Mouse (Mus musculus) heart, adult 2 months (tissue): ENCODE data around the gene 2300009A05Rik. TPM values are rescaled to one million over a fixed set of nuclear protein-coding genes. Genes with fewer than 3 reads are reported as not detected.
A peak's percentile ranks its signal among the peaks of the same experiment; 100 is the strongest.

Experiments used
- DNase-seq, 2 experiments: peaks; one replicate each; pipeline ENCODE4 v3.0.0; 2021
- H3K27ac ChIP-seq: fragments of 200-600 bp; 2 replicates; pipeline ENCODE4 v1.8.1; 2022
- H3K27me3 ChIP-seq: fragments of 200-500 bp; 2 replicates; pipeline ENCODE4 v1.6.1; 2012; ENCODE audit warnings: mild to moderate bottlenecking, low read length, inconsistent platforms, mixed read lengths; ENCODE audit not compliant: control insufficient read depth, insufficient read depth
- H3K36me3 ChIP-seq: fragments of 200-500 bp; 2 replicates; pipeline ENCODE4 v1.6.1; 2012; ENCODE audit warnings: low read length, inconsistent platforms; ENCODE audit not compliant: control insufficient read depth, insufficient read depth
- H3K4me1 ChIP-seq: fragments of 200-500 bp; 2 replicates; pipeline ENCODE4 v1.6.1; 2011; ENCODE audit warnings: low read length; ENCODE audit not compliant: control insufficient read depth, insufficient read depth
- H3K4me3 ChIP-seq: fragments of 200-600 bp; 2 replicates; pipeline ENCODE4 v1.8.1; 2022
- H3K79me2 ChIP-seq: fragments of 200-500 bp; replicated peaks from 2 replicates; pipeline ENCODE4 v1.6.1; 2012; ENCODE audit warnings: mild to moderate bottlenecking, inconsistent platforms, low read length, moderate library complexity, mixed read lengths; ENCODE audit not compliant: control insufficient read depth, insufficient read depth
- H3K9ac ChIP-seq: fragments of 200-500 bp; 2 replicates; pipeline ENCODE4 v1.6.1; 2012; ENCODE audit warnings: low read depth, mild to moderate bottlenecking, control low read depth, inconsistent platforms, low read length, mixed read lengths
- CTCF ChIP-seq: fragments of 200-600 bp; IDR thresholded peaks from 2 replicates; pipeline ENCODE4 v1.8.1; 2022; ENCODE audit warnings: antibody characterized with exemption, mild to moderate bottlenecking, moderate library complexity
- EP300 ChIP-seq: fragments of 200-500 bp; IDR thresholded peaks from 2 replicates; pipeline ENCODE4 v1.6.1; 2011; ENCODE audit warnings: low read depth, low read length, control low read depth; ENCODE audit not compliant: insufficient read depth
- POLR2A ChIP-seq: fragments of 200-500 bp; IDR thresholded peaks from 2 replicates; pipeline ENCODE4 v1.6.1; 2011; ENCODE audit warnings: mild to moderate bottlenecking, low read depth, low read length, control low read depth; ENCODE audit not compliant: insufficient read depth
- WGBS: fragments of 180-500 bp; shearing (Covaris S2); methylation state at CpG from one replicate; pipeline ENCODE4 v1.1.7; 2018; 5-methylcytosine and 5-hydroxymethylcytosine counted together
- intact Hi-C: fragments of 180-260 bp; cut with DNase I; formaldehyde crosslinking; loops from one replicate; pipeline ENCODE4 v1.15.1; 2025
- polyA plus RNA-seq: library from polyadenylated mRNA; depleted of rRNA; stranded (reverse); fragments of >200 nt; gene quantifications from 2 replicates; pipeline ENCODE4 v1.2.3, GENCODE M21; 2012
- total RNA-seq, 2 experiments: library from RNA; stranded (reverse); gene quantifications; 2 replicates each; pipeline ENCODE4 v1.2.3; 2021

Gene 2300009A05Rik
- total and polyA plus RNA-seq, 3 experiments: 30.7 to 55.5 (median 34.4) TPM

GRCm38 (mm10) chr9:63399463-63399815, 393 bp upstream of the 2300009A05Rik start:
- TF ChIP-seq POLR2A: no peak; the same call in 1 of the 2 replicates
- TF ChIP-seq EP300: no peak
- no peak for TF ChIP-seq CTCF
- Histone ChIP-seq H3K9ac (peak overlapping the region; percentile 70), H3K4me3 (peak overlapping the region; percentile 77), H3K79me2 (no peaks in the 10 kb centered on the region), H3K36me3 (peaks cover 10% of the 10 kb centered on the region), H3K4me1 (peaks cover 6% of the 10 kb centered on the region), H3K27ac (peak overlapping the region; percentile 93), H3K27me3 (no peaks in the 10 kb centered on the region)
- intact Hi-C loops: loop anchor here (1.0 to 10.0 kb wide), 3 partner anchors 22 to 267 kb away; partner anchors contain the start of genes Aagab, Iqch and Map2k5
- DNase-seq: no peak
- WGBS: 3% methylated on average over 8 of the region's 8 CpGs

- no peaks in the 10 kb centered on the region for H3K79me2 ChIP-seq
These were observed 3.4 kb downstream of the 2300009A05Rik start for GRCm38 (mm10) chr9:63395612-63396011.

GRCm38 (mm10) chr9:63391307-63391706, 7.7 kb downstream of the 2300009A05Rik start:
- Histone ChIP-seq H3K9ac (no peak overlapping the region), H3K27ac (no peak overlapping the region), H3K79me2 (no peaks in the 10 kb centered on the region), H3K4me3 (no peak overlapping the region), H3K36me3 (peaks cover 5% of the 10 kb centered on the region), H3K4me1 (peaks cover 2% of the 10 kb centered on the region), H3K27me3 (no peaks in the 10 kb centered on the region)
- whole genome bisulfite sequencing: 74% methylated on average over 2 of the region's 2 CpGs
- no peak for TF ChIP-seq POLR2A
- TF ChIP-seq EP300: no peak
- no peak for TF ChIP-seq CTCF
- no peak for DNase-seq
- intact Hi-C loops: loop anchor here (10.0 kb wide), 1 partner anchor 213 kb away; the partner anchor contains the start of genes Aagab and Iqch

More at GRCm38 (mm10) chr9:63395612-63396011, 3.4 kb downstream of the 2300009A05Rik start:
- Histone ChIP-seq H3K27ac (no peak overlapping the region), H3K4me1 (peaks cover 6% of the 10 kb centered on the region), H3K4me3 (no peak overlapping the region), H3K27me3 (no peaks in the 10 kb centered on the region), H3K9ac (no peak overlapping the region), H3K36me3 (peaks cover 10% of the 10 kb centered on the region)
- intact Hi-C loops: loop anchor here (5.0 to 10.0 kb wide), 2 partner anchors 209 to 263 kb away; partner anchors contain the start of genes Aagab and Iqch
- DNase-seq: no peak
- TF ChIP-seq EP300: no peak
- TF ChIP-seq CTCF: no peak
- no peak for TF ChIP-seq POLR2A
- whole genome bisulfite sequencing: 66% methylated on average over 7 of the region's 7 CpGs

GRCm38 (mm10) chr9:63382761-63383160, 16.3 kb downstream of the 2300009A05Rik start:
- WGBS: 96% methylated on average over 4 of the region's 4 CpGs
- DNase-seq: no peak
- TF ChIP-seq EP300 (no peak), POLR2A (no peak), CTCF (no peak)
- no peaks in the 10 kb centered on the region; the same call in 1 of the 2 replicates for H3K36me3 ChIP-seq
- intact Hi-C loops: no loop called here
- no peak overlapping the region for H3K4me3 ChIP-seq
- no peaks in the 10 kb centered on the region for H3K27me3 ChIP-seq
- no peak overlapping the region for H3K27ac ChIP-seq
- H3K79me2 ChIP-seq: no peaks in the 10 kb centered on the region
- H3K9ac ChIP-seq: no peak overlapping the region
- no peaks in the 10 kb centered on the region; the same call in 1 of the 2 replicates for H3K4me1 ChIP-seq

- no peak for DNase-seq
- TF ChIP-seq CTCF (no peak), EP300 (no peak), POLR2A (no peak)
- WGBS: 82% methylated on average over 3 of the region's 3 CpGs
- intact Hi-C loops: no loop called here
- Histone ChIP-seq H3K9ac (no peak overlapping the region), H3K4me3 (no peak overlapping the region), H3K27ac (no peak overlapping the region), H3K27me3 (no peaks in the 10 kb centered on the region), H3K36me3 (no peaks in the 10 kb centered on the region; the same call in 1 of the 2 replicates), H3K4me1 (peaks cover 1% of the 10 kb centered on the region; the same call in 1 of the 2 replicates), H3K79me2 (no peaks in the 10 kb centered on the region)
These were observed 18.7 kb downstream of the 2300009A05Rik start for GRCm38 (mm10) chr9:63380326-63380725.

- DNase-seq: no peak
- H3K27ac ChIP-seq: peak overlapping the region; percentile 91
- no peak for TF ChIP-seq EP300
- TF ChIP-seq POLR2A: no peak
- no peak for TF ChIP-seq CTCF
- H3K79me2 ChIP-seq: no peaks in the 10 kb centered on the region
- H3K4me1 ChIP-seq: peaks cover 1% of the 10 kb centered on the region; the same call in 1 of the 2 replicates
- no peaks in the 10 kb centered on the region; the same call in 1 of the 2 replicates for H3K36me3 ChIP-seq
- H3K27me3 ChIP-seq: no peaks in the 10 kb centered on the region
- WGBS: 12% methylated on average over 8 of the region's 8 CpGs
- peak overlapping the region; percentile 97 for H3K9ac ChIP-seq
- peak overlapping the region; percentile 64 for H3K4me3 ChIP-seq
- intact Hi-C loops: loop anchor here (10.0 kb wide), 1 partner anchor 533 kb away; no protein-coding TSS in a partner anchor
These were observed 20.9 kb downstream of the 2300009A05Rik start for GRCm38 (mm10) chr9:63378174-63378573.
